Mouse (Mus musculus): ENCODE measurements around the gene Hoxd8.
A peak's percentile ranks its signal among the peaks of the same experiment; 100 is the strongest.

Hoxd8 gene

GRCm38 (mm10) chr2:74698201-74699052, 6.0 kb upstream of the Hoxd8 start:
- peak; percentile 86 for DNase-seq (ENCODE audit: extremely low spot score, low spot score)

DNA sequence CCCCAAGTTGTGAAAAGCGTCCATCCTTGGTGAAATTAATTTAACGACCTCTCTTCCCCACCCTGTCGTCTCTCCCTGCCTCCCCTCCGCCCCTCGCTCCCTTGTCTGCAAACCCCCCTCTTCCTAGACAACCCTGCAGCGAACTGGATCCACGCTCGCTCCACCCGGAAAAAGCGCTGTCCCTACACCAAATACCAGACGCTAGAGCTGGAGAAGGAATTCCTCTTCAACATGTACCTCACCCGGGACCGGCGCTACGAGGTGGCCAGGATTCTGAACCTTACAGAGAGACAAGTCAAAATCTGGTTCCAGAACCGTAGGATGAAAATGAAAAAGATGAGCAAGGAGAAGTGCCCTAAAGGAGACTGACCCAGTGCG, 5.4 kb upstream of the Hoxd8 start:
- DNase-seq (ENCODE audit: extremely low spot score, low spot score) = peak; percentile 70

DNA sequence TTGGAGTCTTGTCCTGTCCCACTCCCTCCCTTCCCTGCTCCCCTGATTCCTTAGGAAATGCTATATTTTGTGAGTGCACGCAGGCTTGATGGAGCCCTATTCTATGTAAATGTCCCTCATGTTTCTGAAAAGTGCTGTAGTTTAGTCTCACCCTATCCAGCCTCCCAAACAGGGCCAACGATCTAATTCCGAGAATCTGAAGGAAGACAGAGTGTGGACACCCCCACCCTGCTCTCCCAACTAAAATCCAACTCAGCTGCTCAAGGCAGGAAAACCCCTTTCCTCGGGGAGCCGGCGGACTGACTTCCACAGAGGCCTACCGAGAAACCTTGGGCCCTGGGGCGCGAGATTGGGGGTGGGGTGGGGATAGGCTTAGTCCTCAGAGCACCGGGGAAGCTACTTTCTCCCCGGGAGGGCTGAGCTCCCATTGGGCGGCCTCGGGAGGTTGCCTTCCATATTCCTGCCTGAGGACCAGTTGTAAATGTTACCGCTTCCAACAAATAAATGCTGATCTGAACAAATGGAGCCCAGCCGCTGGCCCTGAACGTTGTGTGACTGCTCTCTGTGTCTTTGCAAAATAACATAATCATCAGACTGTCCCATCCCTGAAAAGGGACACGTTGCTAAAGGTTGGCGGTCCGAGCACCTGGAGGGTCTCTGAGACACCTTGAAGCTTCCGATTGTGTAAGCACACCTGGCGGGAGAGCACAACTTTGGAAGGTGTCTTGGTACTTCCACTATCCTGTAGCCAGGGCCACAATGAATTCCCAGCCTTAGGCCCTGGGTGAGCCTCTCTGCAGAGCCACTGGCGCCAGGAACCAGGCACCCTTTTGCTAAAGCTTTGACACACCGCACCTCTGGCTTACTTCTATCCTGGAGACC, 4.5 kb upstream of the Hoxd8 start:
- DNase-seq (ENCODE audit: extremely low spot score, low spot score) = peak; percentile 70

GRCm38 (mm10) chr2:74700546-74701112, 3.8 kb upstream of the Hoxd8 start:
- DNase-seq (ENCODE audit: extremely low spot score, low spot score) = no peak

DNA sequence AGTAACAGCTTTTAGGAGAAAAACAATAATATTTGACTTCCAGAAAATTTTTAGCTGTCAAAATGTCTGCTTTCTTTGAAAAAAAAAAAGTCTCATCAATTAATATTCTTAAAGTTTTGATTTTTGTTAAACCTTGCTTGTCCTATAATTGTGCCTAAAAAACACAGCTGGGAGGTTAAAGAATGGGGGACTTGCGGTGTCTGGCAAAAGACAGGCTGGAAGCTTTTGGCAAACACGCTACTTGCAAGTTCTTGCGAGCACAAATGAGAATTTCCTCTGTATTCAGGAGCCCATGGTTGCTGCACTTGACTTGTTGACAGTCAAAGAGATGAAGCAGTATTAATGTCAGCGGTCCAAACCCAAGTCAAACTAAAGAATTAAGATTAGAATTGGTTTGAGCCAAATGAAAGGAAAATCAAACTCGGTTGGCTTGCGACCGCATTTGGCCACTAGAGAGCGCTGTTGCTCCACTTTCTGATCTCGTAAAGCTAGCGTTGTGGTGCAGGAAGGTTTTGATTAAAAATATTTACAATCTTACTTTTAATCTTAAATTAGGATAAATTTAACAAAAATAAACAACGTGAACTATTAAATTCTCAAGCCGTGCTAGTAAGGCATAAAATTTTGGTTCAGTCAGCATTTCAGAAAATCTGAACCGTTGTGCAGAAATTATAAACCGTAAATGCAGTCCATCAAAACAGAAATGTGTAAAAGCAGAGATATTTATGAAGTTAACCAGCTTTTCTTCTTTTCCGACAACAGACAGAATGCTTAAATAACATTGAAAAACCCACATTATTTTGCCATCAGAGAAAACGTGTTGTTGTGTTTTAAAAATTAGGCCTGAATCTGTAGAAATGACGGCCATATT, 2.2 kb upstream of the Hoxd8 start:
- peak; percentile 87 for DNase-seq (ENCODE audit: extremely low spot score, low spot score)

DNA sequence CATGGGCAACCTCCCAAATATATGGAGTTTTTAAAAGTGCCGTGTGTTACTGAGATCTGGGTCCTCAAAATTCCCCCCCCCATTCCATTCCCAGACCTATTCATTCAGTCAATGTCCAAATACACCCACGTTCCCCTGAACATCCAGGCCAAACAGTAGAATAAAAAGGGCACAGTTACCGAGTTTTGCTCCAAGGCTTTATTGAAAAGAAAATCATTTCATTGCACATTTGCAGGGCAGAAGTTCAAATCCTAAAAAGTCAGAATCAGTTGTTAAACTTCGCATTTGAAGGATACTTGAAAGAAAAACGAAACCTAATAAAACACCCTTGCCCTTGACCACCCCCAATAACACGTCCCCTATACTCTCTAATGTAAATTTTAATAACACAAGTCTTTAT, 1.6 kb upstream of the Hoxd8 start:
- DNase-seq (ENCODE audit: extremely low spot score, low spot score) = no peak

DNA sequence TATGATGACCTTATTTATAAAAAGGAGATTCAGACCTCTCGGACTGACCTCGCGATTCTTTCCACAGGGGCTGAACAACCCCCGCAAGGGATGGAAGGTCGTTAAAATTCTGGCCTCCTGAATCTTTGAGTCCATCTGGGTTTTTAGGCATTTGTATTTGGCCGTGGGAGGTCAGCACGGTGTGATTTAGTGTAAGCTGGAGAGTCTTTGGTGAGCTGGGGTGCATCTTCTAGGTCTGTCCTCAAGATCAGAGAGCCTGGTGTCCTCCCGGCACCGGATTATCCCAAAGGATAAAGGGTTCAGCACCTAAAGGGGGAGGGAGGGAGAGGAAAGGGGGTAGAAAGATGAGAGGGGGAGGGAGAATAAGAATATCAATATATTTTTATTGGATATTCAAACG, 1.1 kb upstream of the Hoxd8 start:
- peak; percentile 51 for DNase-seq (ENCODE audit: extremely low spot score, low spot score)

DNA sequence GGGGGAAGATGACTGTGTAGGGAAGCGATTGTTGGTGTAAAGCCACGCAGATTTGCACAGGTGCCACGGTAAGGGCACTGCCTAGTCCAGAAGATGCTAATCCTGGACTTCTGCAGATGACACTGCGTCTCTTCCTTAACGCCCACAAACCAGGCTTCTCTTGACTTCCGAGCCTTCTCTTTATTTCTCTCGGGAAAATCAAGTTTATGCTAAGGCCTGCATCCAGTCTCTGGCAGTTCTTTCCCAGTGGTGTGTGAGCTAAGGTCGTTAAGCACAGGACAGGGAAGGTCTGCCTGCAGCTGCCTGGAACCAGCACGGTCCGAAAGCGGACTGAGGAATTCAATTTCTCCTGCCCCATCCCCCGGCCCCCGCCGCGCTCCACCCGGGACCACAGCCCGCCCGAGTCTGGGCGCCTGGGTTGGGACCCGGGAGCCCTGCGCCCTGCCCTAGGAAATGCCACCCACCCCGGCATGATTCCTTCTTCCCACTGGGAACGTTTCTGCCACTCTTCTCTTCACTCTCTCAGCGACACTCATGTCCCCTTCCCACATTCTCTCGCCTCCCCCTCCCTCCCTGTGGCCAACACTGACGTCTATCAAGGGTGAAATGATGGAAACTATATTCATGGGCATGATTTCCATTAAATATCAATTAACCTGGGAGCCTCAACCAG, 559 bp upstream of the Hoxd8 start:
- no peak for DNase-seq (ENCODE audit: extremely low spot score, low spot score)

DNA sequence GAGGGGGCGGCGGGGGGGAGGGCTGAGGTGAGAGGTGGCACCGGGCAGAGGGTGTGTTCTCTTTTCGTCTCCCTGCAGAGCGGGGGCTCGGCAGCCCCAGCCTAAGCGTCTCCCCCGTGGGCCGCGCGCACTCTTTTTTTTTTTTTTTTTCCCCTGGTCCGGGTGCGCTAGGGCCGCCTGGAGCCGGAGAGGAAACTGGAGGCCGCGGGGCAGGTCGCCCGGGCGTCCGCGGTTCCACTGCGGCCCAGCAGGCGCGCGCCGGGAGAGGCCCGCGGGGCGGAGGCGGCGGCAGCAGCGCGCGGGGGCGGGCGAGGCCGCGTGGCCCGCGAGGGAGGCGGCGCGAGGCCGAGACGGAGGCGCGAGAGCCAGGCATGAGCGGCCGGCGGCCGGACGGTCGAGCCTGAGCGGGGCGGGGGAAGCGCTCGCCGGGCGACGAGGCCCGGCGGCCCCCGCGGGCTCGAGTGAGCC, 618 bp downstream of the Hoxd8 start:
- peak; percentile 76 for DNase-seq (ENCODE audit: extremely low spot score, low spot score)

GRCm38 (mm10) chr2:74705467-74706089, 1.2 kb downstream of the Hoxd8 start:
- DNase-seq (ENCODE audit: extremely low spot score, low spot score) = peak; percentile 84

- DNase-seq (ENCODE audit: extremely low spot score, low spot score) = peak; percentile 36
These were observed 2.1 kb downstream of the Hoxd8 start for GRCm38 (mm10) chr2:74706393-74706960.

GRCm38 (mm10) chr2:74707599-74707998, 3.2 kb downstream of the Hoxd8 start:
- DNase-seq (ENCODE audit: extremely low spot score, low spot score) = peak; percentile 35

GRCm38 (mm10) chr2:74708676-74709075, 4.3 kb downstream of the Hoxd8 start:
- peak; percentile 47 for DNase-seq (ENCODE audit: extremely low spot score, low spot score)

DNA sequence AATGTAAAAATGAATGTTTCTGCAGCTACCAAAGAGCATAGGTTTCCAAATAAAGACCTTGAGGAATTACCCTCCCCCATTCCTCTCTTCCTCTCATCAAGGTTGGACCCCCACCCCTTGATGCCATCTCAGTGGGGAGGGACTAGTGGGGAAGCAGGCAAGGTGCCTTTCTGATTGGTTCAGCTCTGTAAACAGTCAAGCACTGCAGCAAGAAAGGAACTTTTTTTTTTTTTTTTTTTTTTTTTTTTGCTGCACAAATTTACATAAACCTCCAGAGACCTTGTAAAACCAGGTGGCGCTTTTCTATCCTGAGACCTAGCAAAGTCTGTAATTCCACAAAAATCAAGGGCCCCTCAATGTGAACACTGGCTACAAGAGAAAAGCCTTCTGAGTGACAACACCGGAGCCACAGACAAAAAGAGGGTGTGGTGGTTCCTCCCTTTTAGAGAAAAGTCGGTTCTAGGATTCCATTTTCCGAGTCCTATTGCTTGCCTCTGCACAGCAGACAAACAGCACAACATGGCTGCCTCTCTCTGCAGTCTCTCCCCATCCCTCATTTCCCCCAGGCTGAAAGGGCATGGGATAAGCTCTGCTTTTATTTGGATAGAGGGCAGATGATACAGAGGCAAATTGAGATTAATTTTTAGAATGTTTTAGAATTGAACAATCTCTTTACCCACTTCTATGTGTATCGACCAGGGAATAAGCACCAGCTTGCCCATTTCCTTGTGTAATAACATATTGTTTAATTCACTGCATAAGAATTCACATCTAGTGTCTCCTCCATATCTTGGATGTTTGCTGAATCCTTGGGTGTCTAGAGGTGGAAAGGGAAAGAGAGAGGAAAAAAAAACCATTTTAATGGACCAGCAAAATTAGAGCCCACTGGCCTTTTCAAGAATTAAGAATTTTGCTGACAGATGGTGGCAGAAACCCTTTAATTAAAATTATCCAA, 5.3 kb downstream of the Hoxd8 start:
- DNase-seq (ENCODE audit: extremely low spot score, low spot score) = peak; percentile 33

DNA sequence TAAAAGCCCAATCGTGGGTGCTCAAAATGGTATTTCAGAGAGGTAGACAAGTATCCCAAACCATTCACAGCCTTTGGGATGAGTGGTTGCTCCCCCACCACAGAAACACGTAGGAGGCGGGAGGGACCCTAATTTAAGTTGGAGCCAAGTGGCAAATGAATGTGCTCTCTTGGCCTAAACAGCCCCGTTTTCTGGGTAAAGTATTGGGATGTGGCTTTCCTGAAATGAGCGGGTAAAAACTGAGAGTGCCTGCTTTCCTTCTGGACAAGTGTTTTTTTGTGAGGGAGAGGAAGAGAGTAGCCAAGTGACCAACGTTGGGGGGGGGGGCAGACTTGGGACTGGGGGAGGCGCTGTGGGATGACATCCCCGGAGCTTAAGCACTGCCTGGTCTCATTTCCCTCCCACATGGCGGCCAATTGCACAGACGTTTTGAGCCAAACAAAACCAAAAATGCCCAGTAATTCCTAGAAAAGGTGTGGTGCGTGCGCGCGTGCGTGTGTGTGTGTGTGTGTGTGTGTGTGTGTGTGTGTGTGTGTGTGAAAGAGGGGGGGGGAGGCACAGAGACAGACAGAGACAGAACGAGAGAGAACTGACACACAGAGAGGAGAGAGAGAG, 6.6 kb downstream of the Hoxd8 start:
- peak; percentile 58 for DNase-seq (ENCODE audit: extremely low spot score, low spot score)

- peak; percentile 82 for DNase-seq (ENCODE audit: extremely low spot score, low spot score)
These were observed 7.6 kb downstream of the Hoxd8 start, which contains the start of the genes Hoxd3 and Hoxd4 for GRCm38 (mm10) chr2:74711721-74712621. Gene Hoxd3 (plus strand): TSS chr2:74711927. Gene Hoxd4 (plus strand): TSS chr2:74711929.
